Mouse (Mus musculus) thymus, postnatal 36 days (tissue): ENCODE data around the gene Prom2.
A peak's percentile ranks its signal among the peaks of the same experiment; 100 is the strongest.

ENCODE experiments used
- DNase-seq, 2 experiments: peaks; one replicate each; pipeline ENCODE4 v3.0.0; 2022; ENCODE audit warnings: mixed read lengths in 2 of 2

Prom2 gene

GRCm38 (mm10) chr2:127522006-127522441 lies 19.2 kb downstream of the Prom2 start, which contains the start of gene Kcnip3:
TSS of gene Kcnip3 (minus strand) at chr2:127522094.
- DNase-seq, result no peak

GRCm38 (mm10) chr2:127521172-127522005 lies 19.9 kb downstream of the Prom2 start:
- no peak for DNase-seq

GRCm38 (mm10) chr2:127520123-127520522 lies 21.1 kb downstream of the Prom2 start:
- no peak for DNase-seq

GRCm38 (mm10) chr2:127519308-127519707 lies 22.0 kb downstream of the Prom2 start:
- no peak for DNase-seq

- DNase-seq, result no peak
Observed at GRCm38 (mm10) chr2:127518831-127519230, 22.4 kb downstream of the Prom2 start.

- peak; percentile 62 to 81 for DNase-seq
Observed at GRCm38 (mm10) chr2:127518273-127518672, 23.0 kb downstream of the Prom2 start.

GRCm38 (mm10) chr2:127517081-127517480 lies 24.2 kb downstream of the Prom2 start:
- DNase-seq, result peak; percentile 14 to 36

- DNase-seq, result no peak
Observed at GRCm38 (mm10) chr2:127514380-127515124, 26.7 kb downstream of the Prom2 start.

GRCm38 (mm10) chr2:127513244-127513643 lies 28.0 kb downstream of the Prom2 start:
- peak; percentile 36 for DNase-seq

GRCm38 (mm10) chr2:127511426-127511825 lies 29.8 kb downstream of the Prom2 start:
- DNase-seq, result no peak

- DNase-seq, result no peak
Observed at GRCm38 (mm10) chr2:127507967-127508660, 33.2 kb downstream of the Prom2 start.

GRCm38 (mm10) chr2:127507077-127507774 lies 34.0 kb downstream of the Prom2 start:
- peak; percentile 75 to 78 for DNase-seq

GRCm38 (mm10) chr2:127506131-127506632 lies 35.1 kb downstream of the Prom2 start:
- no peak for DNase-seq

GRCm38 (mm10) chr2:127505196-127505595 lies 36.1 kb downstream of the Prom2 start:
- DNase-seq, result no peak

- no peak for DNase-seq
Observed at GRCm38 (mm10) chr2:127503751-127504549, 37.3 kb downstream of the Prom2 start.

- DNase-seq, result peak; percentile 44
Observed at GRCm38 (mm10) chr2:127501061-127501460, 40.2 kb downstream of the Prom2 start.

- DNase-seq, result no peak
Observed at GRCm38 (mm10) chr2:127498750-127499149, 42.5 kb downstream of the Prom2 start.

GRCm38 (mm10) chr2:127496321-127496720 lies 44.9 kb downstream of the Prom2 start:
- DNase-seq, result no peak

- DNase-seq, result peak; percentile 40 to 58
Observed at GRCm38 (mm10) chr2:127484476-127485170, 56.6 kb downstream of the Prom2 start.

GRCm38 (mm10) chr2:127483001-127483400 lies 58.3 kb downstream of the Prom2 start:
- no peak for DNase-seq

GRCm38 (mm10) chr2:127482533-127482911 lies 58.7 kb downstream of the Prom2 start:
- DNase-seq, result no peak
